Mouse (Mus musculus): ENCODE results near the gene Tada2b. TPM values are rescaled to one million over a fixed set of nuclear protein-coding genes. Genes with fewer than 3 reads are reported as not detected.

The Tada2b gene
- polyA plus RNA-seq, 1 experiment from 2014 or later, result 1.0 TPM

DNA sequence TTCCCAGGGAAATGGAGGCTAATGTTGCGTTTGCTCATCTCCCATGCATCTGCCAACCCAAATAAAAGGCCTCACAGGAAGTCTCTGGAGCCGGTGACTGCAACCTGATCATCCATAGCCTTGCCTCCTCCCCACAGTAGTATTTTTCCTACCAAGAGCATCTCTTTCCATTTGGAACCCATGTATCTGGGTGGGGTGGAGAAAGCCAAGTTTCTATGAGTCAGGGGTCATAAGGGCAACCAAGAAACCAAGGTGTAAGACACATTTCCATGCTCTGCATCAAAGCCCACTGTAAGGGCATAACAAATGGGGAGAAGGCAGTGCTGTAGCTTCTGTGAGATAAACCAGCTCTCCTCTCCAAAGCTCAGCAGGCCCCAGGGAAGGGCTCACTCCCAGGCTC lies 22.9 kb downstream of the Tada2b start:
- Histone ChIP-seq H3K27me3 (ENCODE audit: control insufficient read depth, insufficient read depth, low read depth, low read length) (no peaks in the 10 kb centered on the region), H3K4me3 (ENCODE audit: low read depth, low read length) (no peak overlapping the region), H3K9ac (ENCODE audit: low read depth, low read length) (no peak overlapping the region), H3K4me1 (ENCODE audit: control insufficient read depth, low read depth, low read length) (peaks cover 17% of the 10 kb centered on the region), H3K36me3 (ENCODE audit: control insufficient read depth, insufficient read depth) (no peaks in the 10 kb centered on the region), H3K27ac (ENCODE audit: low read length) (no peak overlapping the region), H3K9me3 (replicated peaks; ENCODE audit: control insufficient read depth, low read length) (no peaks in the 10 kb centered on the region), H3K4me2 (ENCODE audit: low read depth, low read length) (no peak overlapping the region)
- WGBS (ENCODE audit: insufficient replicate concordance), result 41% methylated on average over 2 of the region's 2 CpGs
- ATAC-seq (ENCODE audit: low read depth), result no peak

DNA sequence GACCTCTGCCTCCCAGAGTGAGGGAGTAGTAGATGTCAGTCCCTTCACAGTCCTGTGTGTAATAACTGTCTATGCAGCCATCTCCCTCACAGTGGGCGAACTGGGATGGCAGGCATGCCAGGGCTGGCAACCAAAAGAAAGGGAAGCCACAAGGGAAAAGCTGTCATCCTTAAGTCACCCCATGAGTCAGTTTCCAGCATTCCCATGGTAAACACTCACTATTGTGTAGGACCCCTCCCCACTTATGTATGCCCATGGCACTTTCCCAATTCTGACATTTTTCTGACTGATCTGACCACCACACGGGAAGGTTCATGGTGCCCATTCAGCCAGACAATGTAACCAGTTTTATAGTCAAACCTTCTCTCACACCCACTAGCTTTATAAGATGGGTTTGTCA lies 23.4 kb downstream of the Tada2b start:
- H3K27me3 ChIP-seq (ENCODE audit: control insufficient read depth, insufficient read depth, low read depth, low read length), result no peaks in the 10 kb centered on the region
- no peaks in the 10 kb centered on the region for H3K36me3 ChIP-seq (ENCODE audit: control insufficient read depth, insufficient read depth)
- H3K4me3 ChIP-seq (ENCODE audit: low read depth, low read length), result no peak overlapping the region
- H3K9me3 ChIP-seq (replicated peaks; ENCODE audit: control insufficient read depth, low read length), result no peaks in the 10 kb centered on the region
- ATAC-seq (ENCODE audit: low read depth), result no peak
- H3K9ac ChIP-seq (ENCODE audit: low read depth, low read length), result no peak overlapping the region
- H3K4me1 ChIP-seq (ENCODE audit: control insufficient read depth, low read depth, low read length), result peaks cover 12% of the 10 kb centered on the region
- no peak overlapping the region for H3K4me2 ChIP-seq (ENCODE audit: low read depth, low read length)
- H3K27ac ChIP-seq (ENCODE audit: low read length), result no peak overlapping the region
- 67% methylated on average over 2 of the region's 2 CpGs for WGBS (ENCODE audit: insufficient replicate concordance)

GRCm38 (mm10) chr5:36458926-36459325 lies 25.2 kb downstream of the Tada2b start:
- no peak overlapping the region for H3K4me3 ChIP-seq (ENCODE audit: low read depth, low read length)
- no peaks in the 10 kb centered on the region for H3K9me3 ChIP-seq (replicated peaks; ENCODE audit: control insufficient read depth, low read length)
- no peak for ATAC-seq (ENCODE audit: low read depth)
- H3K4me1 ChIP-seq (ENCODE audit: control insufficient read depth, low read depth, low read length), result peaks cover 4% of the 10 kb centered on the region
- H3K4me2 ChIP-seq (ENCODE audit: low read depth, low read length), result no peak overlapping the region
- no peaks in the 10 kb centered on the region for H3K36me3 ChIP-seq (ENCODE audit: control insufficient read depth, insufficient read depth)
- no peak overlapping the region for H3K9ac ChIP-seq (ENCODE audit: low read depth, low read length)
- no peaks in the 10 kb centered on the region for H3K27me3 ChIP-seq (ENCODE audit: control insufficient read depth, insufficient read depth, low read depth, low read length)
- WGBS (ENCODE audit: insufficient replicate concordance), result 6% methylated on average over 4 of the region's 4 CpGs
- H3K27ac ChIP-seq (ENCODE audit: low read length), result no peak overlapping the region

GRCm38 (mm10) chr5:36457706-36458105 lies 26.4 kb downstream of the Tada2b start:
- Histone ChIP-seq H3K36me3 (ENCODE audit: control insufficient read depth, insufficient read depth) (no peaks in the 10 kb centered on the region), H3K4me1 (ENCODE audit: control insufficient read depth, low read depth, low read length) (no peaks in the 10 kb centered on the region), H3K4me3 (ENCODE audit: low read depth, low read length) (no peak overlapping the region), H3K9ac (ENCODE audit: low read depth, low read length) (no peak overlapping the region), H3K27ac (ENCODE audit: low read length) (no peak overlapping the region), H3K4me2 (ENCODE audit: low read depth, low read length) (no peak overlapping the region), H3K9me3 (replicated peaks; ENCODE audit: control insufficient read depth, low read length) (no peaks in the 10 kb centered on the region), H3K27me3 (ENCODE audit: control insufficient read depth, insufficient read depth, low read depth, low read length) (no peaks in the 10 kb centered on the region)
- ATAC-seq (ENCODE audit: low read depth), result no peak
- whole genome bisulfite sequencing (ENCODE audit: insufficient replicate concordance), result 56% methylated on average over 4 of the region's 4 CpGs

DNA sequence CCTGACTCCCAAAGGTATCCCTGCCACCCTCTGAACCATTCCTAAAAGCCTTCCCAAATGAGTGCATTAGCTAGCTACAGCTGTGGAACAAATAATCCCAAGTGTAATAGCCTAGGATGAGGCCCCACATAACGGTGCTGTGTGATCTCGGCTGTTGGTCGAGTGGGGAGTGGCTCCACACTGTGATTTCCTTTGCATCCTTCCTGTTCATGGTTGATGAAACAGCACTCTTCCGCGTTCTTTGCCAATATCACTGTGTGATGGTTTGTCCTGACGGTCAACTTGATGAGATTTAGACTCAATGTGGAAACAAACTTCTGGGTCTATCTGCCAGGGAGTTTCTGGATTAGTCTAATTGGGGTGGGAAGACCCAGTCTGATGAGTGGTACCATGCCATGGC lies 31.3 kb downstream of the Tada2b start:
- no peaks in the 10 kb centered on the region; the same call in 1 of the 2 replicates for H3K4me1 ChIP-seq (ENCODE audit: control insufficient read depth, low read depth, low read length)
- WGBS (ENCODE audit: insufficient replicate concordance), result 48% methylated on average over 6 of the region's 6 CpGs
- H3K27me3 ChIP-seq (ENCODE audit: control insufficient read depth, insufficient read depth, low read depth, low read length), result no peaks in the 10 kb centered on the region
- no peak for ATAC-seq (ENCODE audit: low read depth)
- no peaks in the 10 kb centered on the region for H3K9me3 ChIP-seq (replicated peaks; ENCODE audit: control insufficient read depth, low read length)
- no peak overlapping the region for H3K27ac ChIP-seq (ENCODE audit: low read length)
- no peak overlapping the region for H3K4me3 ChIP-seq (ENCODE audit: low read depth, low read length)
- no peak overlapping the region for H3K4me2 ChIP-seq (ENCODE audit: low read depth, low read length)
- no peaks in the 10 kb centered on the region for H3K36me3 ChIP-seq (ENCODE audit: control insufficient read depth, insufficient read depth)
- H3K9ac ChIP-seq (ENCODE audit: low read depth, low read length), result no peak overlapping the region

GRCm38 (mm10) chr5:36451872-36452389 lies 32.2 kb downstream of the Tada2b start:
- no peak overlapping the region for H3K9ac ChIP-seq (ENCODE audit: low read depth, low read length)
- H3K4me2 ChIP-seq (ENCODE audit: low read depth, low read length), result no peak overlapping the region
- H3K4me3 ChIP-seq (ENCODE audit: low read depth, low read length), result no peak overlapping the region
- 55% methylated on average over 10 of the region's 10 CpGs for WGBS (ENCODE audit: insufficient replicate concordance)
- ATAC-seq (ENCODE audit: low read depth), result no peak
- H3K27me3 ChIP-seq (ENCODE audit: control insufficient read depth, insufficient read depth, low read depth, low read length), result no peaks in the 10 kb centered on the region
- no peaks in the 10 kb centered on the region for H3K9me3 ChIP-seq (replicated peaks; ENCODE audit: control insufficient read depth, low read length)
- no peaks in the 10 kb centered on the region for H3K36me3 ChIP-seq (ENCODE audit: control insufficient read depth, insufficient read depth)
- no peak overlapping the region for H3K27ac ChIP-seq (ENCODE audit: low read length)
- no peaks in the 10 kb centered on the region; the same call in 1 of the 2 replicates for H3K4me1 ChIP-seq (ENCODE audit: control insufficient read depth, low read depth, low read length)

DNA sequence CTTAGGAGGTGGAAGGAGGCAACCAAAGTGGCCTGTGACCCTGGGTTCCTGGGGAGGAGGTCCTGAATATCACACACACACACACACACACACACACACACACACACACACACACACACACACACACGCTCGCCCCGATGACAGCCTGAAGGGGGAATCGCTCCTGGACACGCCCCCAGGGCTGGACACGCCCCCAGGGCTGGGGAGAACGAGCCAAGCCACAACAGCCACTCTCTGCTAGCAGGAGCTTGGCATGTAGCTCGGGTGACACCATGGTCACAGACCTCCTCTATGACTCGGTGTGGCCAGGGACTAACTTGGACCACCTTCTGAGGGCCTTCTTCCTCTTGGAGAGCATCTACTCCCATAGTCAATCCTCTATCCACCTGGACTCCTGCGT lies 33.0 kb downstream of the Tada2b start:
- no peak overlapping the region for H3K4me2 ChIP-seq (ENCODE audit: low read depth, low read length)
- no peak overlapping the region for H3K9ac ChIP-seq (ENCODE audit: low read depth, low read length)
- ATAC-seq (ENCODE audit: low read depth), result no peak
- H3K4me3 ChIP-seq (ENCODE audit: low read depth, low read length), result no peak overlapping the region
- H3K9me3 ChIP-seq (replicated peaks; ENCODE audit: control insufficient read depth, low read length), result no peaks in the 10 kb centered on the region
- no peak overlapping the region for H3K27ac ChIP-seq (ENCODE audit: low read length)
- H3K27me3 ChIP-seq (ENCODE audit: control insufficient read depth, insufficient read depth, low read depth, low read length), result no peaks in the 10 kb centered on the region
- H3K36me3 ChIP-seq (ENCODE audit: control insufficient read depth, insufficient read depth), result no peaks in the 10 kb centered on the region
- H3K4me1 ChIP-seq (ENCODE audit: control insufficient read depth, low read depth, low read length), result no peaks in the 10 kb centered on the region; the same call in 1 of the 2 replicates
- WGBS (ENCODE audit: insufficient replicate concordance), result 17% methylated on average over 8 of the region's 10 CpGs

- WGBS (ENCODE audit: insufficient replicate concordance), result 54% methylated on average over 6 of the region's 6 CpGs
- H3K4me2 ChIP-seq (ENCODE audit: low read depth, low read length), result no peak overlapping the region
- no peaks in the 10 kb centered on the region; the same call in 1 of the 2 replicates for H3K27me3 ChIP-seq (ENCODE audit: control insufficient read depth, insufficient read depth, low read depth, low read length)
- H3K4me1 ChIP-seq (ENCODE audit: control insufficient read depth, low read depth, low read length), result no peaks in the 10 kb centered on the region; the same call in 1 of the 2 replicates
- no peak overlapping the region for H3K27ac ChIP-seq (ENCODE audit: low read length)
- ATAC-seq (ENCODE audit: low read depth), result no peak
- H3K4me3 ChIP-seq (ENCODE audit: low read depth, low read length), result no peak overlapping the region
- no peak overlapping the region for H3K9ac ChIP-seq (ENCODE audit: low read depth, low read length)
- H3K36me3 ChIP-seq (ENCODE audit: control insufficient read depth, insufficient read depth), result no peaks in the 10 kb centered on the region
- no peaks in the 10 kb centered on the region for H3K9me3 ChIP-seq (replicated peaks; ENCODE audit: control insufficient read depth, low read length)
Measured at GRCm38 (mm10) chr5:36449710-36450358, 34.3 kb downstream of the Tada2b start.

- Histone ChIP-seq H3K4me1 (ENCODE audit: control insufficient read depth, low read depth, low read length) (no peaks in the 10 kb centered on the region; the same call in 1 of the 2 replicates), H3K9ac (ENCODE audit: low read depth, low read length) (no peak overlapping the region), H3K27me3 (ENCODE audit: control insufficient read depth, insufficient read depth, low read depth, low read length) (no peaks in the 10 kb centered on the region; the same call in 1 of the 2 replicates), H3K36me3 (ENCODE audit: control insufficient read depth, insufficient read depth) (no peaks in the 10 kb centered on the region), H3K4me3 (ENCODE audit: low read depth, low read length) (no peak overlapping the region), H3K4me2 (ENCODE audit: low read depth, low read length) (no peak overlapping the region), H3K27ac (ENCODE audit: low read length) (no peak overlapping the region), H3K9me3 (replicated peaks; ENCODE audit: control insufficient read depth, low read length) (no peaks in the 10 kb centered on the region)
- no peak for ATAC-seq (ENCODE audit: low read depth)
- 73% methylated on average over 12 of the region's 12 CpGs for WGBS (ENCODE audit: insufficient replicate concordance)
Measured at GRCm38 (mm10) chr5:36447872-36448271, 36.2 kb downstream of the Tada2b start.

Measured in liver, embryonic 16.5 days (tissue).